In genomic region chr10:80094085-80094484, GRCm38 (mm10) we compare ENCODE assay signal across 28 mouse cellular contexts. TPM values are rescaled to one million over a fixed set of nuclear protein-coding genes. Genes with fewer than 3 reads are reported as not detected.
DNase-seq lines count a peak whose midpoint lies in the region; ATAC-seq lines count a peak whose summit lies in the region.
"Had no signal": no experiment of that assay in that cellular context is flagged by ENCODE, and none has a peak within 500 bp of the region (broad histone marks: within the 10 kb centered on the region; RNA-seq: fewer than 3 reads in every experiment).

No protein-coding gene starts in this region.

- no peak overlapping the region for H3K4me2 ChIP-seq in embryonic facial prominence, embryonic 13.5 days
- H3K4me2 ChIP-seq in intestine, embryonic 15.5 days (replicated peaks) = no peak overlapping the region
- H3K4me2 ChIP-seq: embryonic facial prominence, embryonic 12.5 days; limb, embryonic 15.5 days; midbrain, embryonic 13.5 days; neural tube, embryonic 13.5 days had no signal

- H3K27ac ChIP-seq in embryonic facial prominence, embryonic 13.5 days = peak overlapping the region; percentile 4; the same call in 1 of the 2 replicates
- H3K27ac ChIP-seq in embryonic facial prominence, embryonic 10.5 days (replicated peaks) = no peak overlapping the region
- no peak overlapping the region for H3K27ac ChIP-seq in intestine, embryonic 15.5 days
- H3K27ac ChIP-seq: embryonic facial prominence, embryonic 12.5 days; forebrain, embryonic 10.5 days; limb, embryonic 10.5 days; limb, embryonic 15.5 days; macrophage; midbrain, embryonic 13.5 days; neural tube, embryonic 13.5 days had no signal

- H3K36me3 ChIP-seq in embryonic facial prominence, embryonic 13.5 days = 0 out of 2 replicates have a peak, but pooled peaks cover 3% of the 10 kb centered on the region
- peaks cover 11% of the 10 kb centered on the region; the same call in 1 of the 2 replicates for H3K36me3 ChIP-seq in embryonic facial prominence, embryonic 10.5 days (replicated peaks)
- H3K36me3 ChIP-seq in intestine, embryonic 15.5 days = no peaks in the 10 kb centered on the region
- H3K36me3 ChIP-seq: embryonic facial prominence, embryonic 12.5 days; midbrain, embryonic 13.5 days; neural tube, embryonic 13.5 days had no signal

- no peak for ATAC-seq in embryonic facial prominence, embryonic 13.5 days (ENCODE audit: insufficient number of reproducible peaks, insufficient read depth, low FRiP score, low TSS enrichment, low read depth)
- no peak for ATAC-seq in intestine, embryonic 15.5 days
- ATAC-seq: CD4-positive, CD25-positive, alpha-beta regulatory T cell, adult 4 months; forebrain, embryonic 16.5 days; intestine, postnatal 0 days; midbrain, embryonic 13.5 days had no signal

- H3K9ac ChIP-seq in embryonic facial prominence, embryonic 13.5 days = no peak overlapping the region
- no peak overlapping the region for H3K9ac ChIP-seq in intestine, embryonic 15.5 days
- H3K9ac ChIP-seq: embryonic facial prominence, embryonic 12.5 days; limb, embryonic 15.5 days; neural tube, embryonic 13.5 days had no signal

- H3K9me3 ChIP-seq in embryonic facial prominence, embryonic 13.5 days = no peaks in the 10 kb centered on the region
- H3K9me3 ChIP-seq in embryonic facial prominence, embryonic 10.5 days = no peaks in the 10 kb centered on the region
- no peaks in the 10 kb centered on the region for H3K9me3 ChIP-seq in intestine, embryonic 15.5 days
- H3K9me3 ChIP-seq: embryonic facial prominence, embryonic 12.5 days; forebrain, embryonic 10.5 days; limb, embryonic 10.5 days; limb, embryonic 15.5 days; midbrain, embryonic 13.5 days; neural tube, embryonic 13.5 days had no signal

- H3K27me3 ChIP-seq in embryonic facial prominence, embryonic 13.5 days = no peaks in the 10 kb centered on the region
- H3K27me3 ChIP-seq in embryonic facial prominence, embryonic 10.5 days (replicated peaks; ENCODE audit: low read depth, poor library complexity, severe bottlenecking) = no peaks in the 10 kb centered on the region
- H3K27me3 ChIP-seq in intestine, embryonic 15.5 days (replicated peaks) = no peaks in the 10 kb centered on the region
- H3K27me3 ChIP-seq: embryonic facial prominence, embryonic 12.5 days; limb, embryonic 15.5 days; midbrain, embryonic 13.5 days; neural tube, embryonic 13.5 days had no signal

- peaks cover 30% of the 10 kb centered on the region for H3K4me1 ChIP-seq in embryonic facial prominence, embryonic 13.5 days
- H3K4me1 ChIP-seq in embryonic facial prominence, embryonic 10.5 days = peaks cover 47% of the 10 kb centered on the region
- H3K4me1 ChIP-seq in intestine, embryonic 15.5 days (replicated peaks) = peaks cover 30% of the 10 kb centered on the region

- no peak overlapping the region for H3K4me3 ChIP-seq in embryonic facial prominence, embryonic 13.5 days
- H3K4me3 ChIP-seq in embryonic facial prominence, embryonic 10.5 days = no peak overlapping the region
- H3K4me3 ChIP-seq in intestine, embryonic 15.5 days (replicated peaks) = no peak overlapping the region
- H3K4me3 ChIP-seq: embryonic facial prominence, embryonic 12.5 days; gastrocnemius, adult 2 months; limb, embryonic 10.5 days; limb, embryonic 15.5 days; midbrain, embryonic 13.5 days; neural tube, embryonic 13.5 days had no signal

- no peak for DNase-seq in embryonic facial prominence, embryonic 10.5 days (ENCODE audit: low spot score)
- peak; percentile 48 for DNase-seq in kidney, adult 9 months
- no peak for DNase-seq in kidney, postnatal 25 days
- peak; percentile 77 for DNase-seq in adrenal gland, postnatal 10 days
- peak; percentile 73 to 75 for DNase-seq in adrenal gland, postnatal 36 days
- DNase-seq: cerebellum, adult 11 months; cerebellum, adult 9-10 months; cerebellum, postnatal 36 days; gastrocnemius, adult 2 months; gastrocnemius, postnatal 36 days; layer of hippocampus, adult 9-11 months; lung, adult 2 months; lung, postnatal 10 days; right cerebral cortex, postnatal 4 days; thymus, adult 2 months; thymus, postnatal 36 days had no signal

- WGBS in embryonic facial prominence, embryonic 13.5 days = 87% methylated on average over 6 of the region's 6 CpGs
- WGBS in embryonic facial prominence, embryonic 10.5 days = 91% methylated on average over 6 of the region's 6 CpGs
- WGBS in intestine, embryonic 15.5 days = 88% methylated on average over 6 of the region's 6 CpGs

RNA-seq across cellular contexts. Expression of gene Sbno2, which starts 11.3 kb away (rescaled TPM):
- polyA plus RNA-seq in embryonic facial prominence, embryonic 13.5 days (2015; fragmentation: Nextera tagmentation; extraction: Ambion mirVana) = 15.8 and 16.1 TPM in 2 replicates
- polyA plus RNA-seq in embryonic facial prominence, embryonic 10.5 days (2016; fragmentation: Nextera tagmentation; extraction: Ambion mirVana) = 16.2 and 18.2 TPM in 2 replicates
- 10 to 100 TPM; 37.5 to 55.7 TPM for total RNA-seq in adrenal gland, postnatal 10 days (2021)
- total RNA-seq in adrenal gland, postnatal 36 days (2021) = 10 to 100 TPM; 49.3 to 51.3 TPM
- polyA plus RNA-seq in intestine, embryonic 15.5 days (2015; fragmentation: Nextera tagmentation; extraction: Ambion mirVana) = 12.8 and 14.0 TPM in 2 replicates

RNA-seq across cellular contexts. Expression of gene Stk11, which starts 21.5 kb away (rescaled TPM):
- polyA plus RNA-seq in embryonic facial prominence, embryonic 13.5 days (2015; fragmentation: Nextera tagmentation; extraction: Ambion mirVana) = 18.5 and 19.0 TPM in 2 replicates
- 16.1 and 17.5 TPM in 2 replicates for polyA plus RNA-seq in embryonic facial prominence, embryonic 10.5 days (2016; fragmentation: Nextera tagmentation; extraction: Ambion mirVana)
- 100 to 1,000 TPM; 133 to 151 TPM for total RNA-seq in adrenal gland, postnatal 10 days (2021)
- 100 to 1,000 TPM; 146 to 149 TPM for total RNA-seq in adrenal gland, postnatal 36 days (2021)
- polyA plus RNA-seq in intestine, embryonic 15.5 days (2015; fragmentation: Nextera tagmentation; extraction: Ambion mirVana) = 14.4 and 21.2 TPM in 2 replicates

RNA-seq across cellular contexts. Expression of gene Atp5d, which starts 44.3 kb away (rescaled TPM):
- polyA plus RNA-seq in embryonic facial prominence, embryonic 13.5 days (2015; fragmentation: Nextera tagmentation; extraction: Ambion mirVana) = 491 and 513 TPM in 2 replicates
- 491 and 493 TPM in 2 replicates for polyA plus RNA-seq in embryonic facial prominence, embryonic 10.5 days (2016; fragmentation: Nextera tagmentation; extraction: Ambion mirVana)
- total RNA-seq in adrenal gland, postnatal 10 days (2021) = 100 to 1,000 TPM; 982 to 996 TPM
- total RNA-seq in adrenal gland, postnatal 36 days (2021) = 100 to 1,000 TPM; 561 to 735 TPM
- 701 and 737 TPM in 2 replicates for polyA plus RNA-seq in intestine, embryonic 15.5 days (2015; fragmentation: Nextera tagmentation; extraction: Ambion mirVana)

RNA-seq across cellular contexts. Expression of gene Cbarp, which starts 46.5 kb away (rescaled TPM):
- polyA plus RNA-seq in embryonic facial prominence, embryonic 13.5 days (2015; fragmentation: Nextera tagmentation; extraction: Ambion mirVana) = 6.8 and 9.8 TPM in 2 replicates
- polyA plus RNA-seq in embryonic facial prominence, embryonic 10.5 days (2016; fragmentation: Nextera tagmentation; extraction: Ambion mirVana) = 4.9 and 8.5 TPM in 2 replicates
- 10 to 100 TPM; 41.6 to 65.6 TPM for total RNA-seq in adrenal gland, postnatal 10 days (2021)
- total RNA-seq in adrenal gland, postnatal 36 days (2021) = 100 to 1,000 TPM in 1 of 2 experiments, 10 to 100 TPM in 1; 57.5 to 205 TPM
- 4.8 and 5.1 TPM in 2 replicates for polyA plus RNA-seq in intestine, embryonic 15.5 days (2015; fragmentation: Nextera tagmentation; extraction: Ambion mirVana)

RNA-seq across cellular contexts. Expression of gene Gpx4, which starts 47.1 kb away (rescaled TPM):
- polyA plus RNA-seq in embryonic facial prominence, embryonic 13.5 days (2015; fragmentation: Nextera tagmentation; extraction: Ambion mirVana) = 445 and 488 TPM in 2 replicates
- 618 and 672 TPM in 2 replicates for polyA plus RNA-seq in embryonic facial prominence, embryonic 10.5 days (2016; fragmentation: Nextera tagmentation; extraction: Ambion mirVana)
- total RNA-seq in adrenal gland, postnatal 10 days (2021) = 1,000 to 10,000 TPM; 1,132 to 1,146 TPM
- total RNA-seq in adrenal gland, postnatal 36 days (2021) = 1,000 to 10,000 TPM; 1,198 to 1,301 TPM
- 712 and 771 TPM in 2 replicates for polyA plus RNA-seq in intestine, embryonic 15.5 days (2015; fragmentation: Nextera tagmentation; extraction: Ambion mirVana)

Comparison
In these comparisons a context has a peak if more than half of its experiments do, and no peak if none do; other contexts are left out.
1. DNase-seq: peak in kidney, adult 9 months (single experiment), adrenal gland, postnatal 10 days (single experiment) and adrenal gland, postnatal 36 days (2 of 2); none in embryonic facial prominence, embryonic 10.5 days (single experiment) and kidney, postnatal 25 days (0 of 2).